Mouse (Mus musculus): ENCODE measurements around the gene Pcdh15. TPM values are rescaled to one million over a fixed set of nuclear protein-coding genes. Genes with fewer than 3 reads are reported as not detected.

Gene Pcdh15
- polyA plus RNA-seq, 1 experiment from 2014 or later: 1.3 TPM

DNA sequence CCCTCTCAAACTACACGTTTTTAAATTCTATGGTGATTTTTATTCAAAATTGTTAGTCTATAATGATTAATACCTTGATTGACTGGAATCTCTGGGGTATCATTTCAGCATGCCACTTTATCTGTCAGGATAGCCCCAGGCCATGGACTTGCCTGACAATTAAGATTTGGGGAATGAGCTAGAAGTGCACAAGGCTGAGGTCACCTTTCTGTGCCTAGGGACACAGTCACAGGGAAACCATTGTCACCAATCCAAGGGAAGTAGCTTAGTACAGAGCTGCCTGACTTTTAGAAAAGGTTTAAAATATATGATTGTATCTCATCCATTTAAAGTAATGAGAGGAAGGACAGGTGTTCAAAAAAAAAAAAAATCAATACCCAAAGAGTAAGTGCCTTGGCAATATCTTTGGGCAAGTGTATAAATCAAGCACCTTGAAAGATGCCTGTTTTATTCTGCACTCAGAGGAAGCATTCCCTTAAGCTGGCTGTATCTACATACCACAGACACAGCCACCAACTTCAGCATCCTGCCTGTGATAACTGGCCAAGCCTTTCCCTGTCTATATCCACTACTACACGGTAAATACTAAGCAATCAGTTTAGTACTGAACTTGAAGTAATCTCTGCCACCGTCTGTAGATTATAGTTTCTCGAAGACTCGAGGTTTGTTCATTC, 779.0 kb downstream of the Pcdh15 start:
- ATAC-seq (replicated peaks; ENCODE audit: low FRiP score): no peak
- 69% methylated on average over 5 of the region's 5 CpGs for WGBS

DNA sequence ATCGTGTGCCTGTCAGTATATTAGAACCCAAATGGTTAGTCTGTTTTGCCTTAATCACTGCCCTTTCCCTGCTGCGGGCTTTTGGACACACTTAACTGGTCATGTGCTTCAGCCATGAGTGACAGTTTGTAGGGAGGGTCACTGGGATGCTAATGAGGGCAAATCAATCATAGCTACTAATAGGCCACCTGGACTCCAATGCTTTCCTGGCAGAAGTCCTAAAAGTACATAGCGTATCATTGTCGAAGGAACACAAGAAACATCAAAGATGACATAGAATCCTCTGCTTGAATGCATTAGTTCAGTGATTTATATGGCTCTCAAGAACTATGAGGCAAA, 779.6 kb downstream of the Pcdh15 start:
- Histone ChIP-seq H3K27ac (ENCODE audit: low read depth, low read length) (no peak overlapping the region), H3K27me3 (replicated peaks; ENCODE audit: control insufficient read depth, insufficient read depth, low read length) (no peaks in the 10 kb centered on the region), H3K9ac (ENCODE audit: low read depth, low read length) (no peak overlapping the region), H3K36me3 (ENCODE audit: control insufficient read depth, insufficient read depth, low read length) (no peaks in the 10 kb centered on the region), H3K4me1 (replicated peaks; ENCODE audit: control insufficient read depth, insufficient read depth, low read length) (no peaks in the 10 kb centered on the region), H3K4me2 (no peak overlapping the region), H3K4me3 (ENCODE audit: low read depth, low read length) (no peak overlapping the region), H3K9me3 (ENCODE audit: control insufficient read depth, low read length) (no peaks in the 10 kb centered on the region)
- WGBS: 73% methylated on average over 4 of the region's 4 CpGs
- ATAC-seq (replicated peaks; ENCODE audit: low FRiP score) (no peak), DNase-seq (ENCODE audit: low spot score) (no peak)

More for the DNA sequence above, 779.0 kb downstream of the Pcdh15 start:
- Histone ChIP-seq H3K27me3 (replicated peaks; ENCODE audit: control insufficient read depth, insufficient read depth, low read length) (no peaks in the 10 kb centered on the region), H3K9ac (ENCODE audit: low read depth, low read length) (no peak overlapping the region), H3K9me3 (ENCODE audit: control insufficient read depth, low read length) (no peaks in the 10 kb centered on the region), H3K4me1 (replicated peaks; ENCODE audit: control insufficient read depth, insufficient read depth, low read length) (no peaks in the 10 kb centered on the region), H3K4me3 (ENCODE audit: low read depth, low read length) (no peak overlapping the region), H3K36me3 (ENCODE audit: control insufficient read depth, insufficient read depth, low read length) (no peaks in the 10 kb centered on the region), H3K27ac (ENCODE audit: low read depth, low read length) (no peak overlapping the region), H3K4me2 (no peak overlapping the region)
- no peak for DNase-seq (ENCODE audit: low spot score)

DNA sequence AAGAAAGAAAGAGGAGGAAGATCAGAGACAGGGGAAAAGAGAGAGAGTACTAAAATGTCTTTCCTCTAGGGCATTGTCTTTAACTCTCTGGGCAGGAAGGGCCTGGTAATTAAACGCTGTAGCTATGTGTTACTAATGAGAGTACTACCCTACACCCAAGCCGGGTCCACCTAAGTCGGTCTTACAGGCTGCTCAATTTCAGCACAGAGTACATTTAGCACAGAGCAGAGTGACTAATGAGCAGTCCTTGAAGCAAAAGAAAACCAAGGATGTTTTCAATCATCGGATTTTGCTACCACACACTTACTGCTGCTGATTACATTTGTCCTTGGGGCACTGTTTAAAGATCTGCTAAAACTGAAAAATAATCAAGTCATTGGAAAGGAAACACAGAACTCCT, 788.6 kb downstream of the Pcdh15 start:
- Histone ChIP-seq H3K4me3 (ENCODE audit: low read depth, low read length) (no peak overlapping the region), H3K27me3 (replicated peaks; ENCODE audit: control insufficient read depth, insufficient read depth, low read length) (no peaks in the 10 kb centered on the region), H3K4me1 (replicated peaks; ENCODE audit: control insufficient read depth, insufficient read depth, low read length) (no peaks in the 10 kb centered on the region), H3K9me3 (ENCODE audit: control insufficient read depth, low read length) (no peaks in the 10 kb centered on the region), H3K4me2 (no peak overlapping the region), H3K9ac (ENCODE audit: low read depth, low read length) (no peak overlapping the region), H3K36me3 (ENCODE audit: control insufficient read depth, insufficient read depth, low read length) (no peaks in the 10 kb centered on the region), H3K27ac (ENCODE audit: low read depth, low read length) (no peak overlapping the region)
- ATAC-seq (replicated peaks; ENCODE audit: low FRiP score) (no peak), DNase-seq (ENCODE audit: low spot score) (no peak)
- WGBS: 76% methylated on average over 4 of the region's 4 CpGs

DNA sequence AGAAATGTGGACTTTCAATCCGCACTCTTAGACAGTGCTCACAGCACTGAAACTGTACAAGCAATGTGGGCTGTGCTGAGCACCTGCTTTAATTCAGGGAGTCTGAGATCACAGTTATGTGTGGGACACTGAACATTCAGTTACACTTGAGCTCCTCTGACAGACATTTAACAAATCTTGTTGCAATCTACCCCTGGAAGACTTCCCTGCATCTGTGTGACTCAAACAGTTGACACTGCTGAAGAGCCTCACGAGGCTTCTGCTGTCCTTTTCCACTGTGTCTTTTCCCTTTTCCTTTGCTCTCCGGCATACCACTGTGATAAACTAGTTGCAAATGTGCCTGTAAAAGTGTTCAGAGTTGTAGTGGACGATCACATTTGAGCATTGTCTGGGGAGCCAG, 793.1 kb downstream of the Pcdh15 start:
- Histone ChIP-seq H3K36me3 (ENCODE audit: control insufficient read depth, insufficient read depth, low read length) (no peaks in the 10 kb centered on the region), H3K9ac (ENCODE audit: low read depth, low read length) (no peak overlapping the region), H3K4me3 (ENCODE audit: low read depth, low read length) (no peak overlapping the region), H3K4me1 (replicated peaks; ENCODE audit: control insufficient read depth, insufficient read depth, low read length) (no peaks in the 10 kb centered on the region), H3K4me2 (no peak overlapping the region), H3K9me3 (ENCODE audit: control insufficient read depth, low read length) (no peaks in the 10 kb centered on the region), H3K27ac (ENCODE audit: low read depth, low read length) (no peak overlapping the region), H3K27me3 (replicated peaks; ENCODE audit: control insufficient read depth, insufficient read depth, low read length) (no peaks in the 10 kb centered on the region)
- ATAC-seq (replicated peaks; ENCODE audit: low FRiP score) (no peak), DNase-seq (ENCODE audit: low spot score) (no peak)
- 71% methylated on average over 4 of the region's 4 CpGs for WGBS

DNA sequence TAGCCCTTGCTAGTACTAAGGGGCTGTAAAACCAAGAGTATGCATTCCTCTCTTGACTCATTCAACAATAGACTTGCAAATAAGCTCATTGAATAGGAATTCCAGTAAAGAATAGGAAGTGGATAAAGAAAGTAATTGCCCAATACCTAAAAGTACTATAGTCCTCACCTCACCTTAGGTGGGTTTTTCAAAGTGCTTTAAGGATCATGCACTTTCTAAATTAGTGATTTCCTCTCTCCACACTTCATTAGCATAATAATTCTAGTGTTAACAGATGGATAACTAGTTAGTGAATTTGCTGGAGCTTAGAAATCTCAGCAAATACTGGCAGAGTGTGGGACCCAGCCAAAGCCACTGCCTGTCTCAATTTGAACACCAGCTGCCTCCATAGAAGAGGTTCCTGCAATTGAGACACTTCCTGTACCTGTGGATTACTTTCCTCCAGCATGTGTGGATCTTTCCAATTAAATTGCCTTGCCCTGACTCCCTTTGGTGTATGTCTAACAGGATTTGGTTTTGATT, 797.0 kb downstream of the Pcdh15 start:
- ATAC-seq (replicated peaks; ENCODE audit: low FRiP score) (no peak), DNase-seq (ENCODE audit: low spot score) (no peak)
- H3K4me2 ChIP-seq: no peak overlapping the region
- H3K36me3 ChIP-seq (ENCODE audit: control insufficient read depth, insufficient read depth, low read length): no peaks in the 10 kb centered on the region
- H3K27ac ChIP-seq (ENCODE audit: low read depth, low read length): no peak overlapping the region
- no peaks in the 10 kb centered on the region for H3K9me3 ChIP-seq (ENCODE audit: control insufficient read depth, low read length)
- H3K4me1 ChIP-seq (replicated peaks; ENCODE audit: control insufficient read depth, insufficient read depth, low read length): no peaks in the 10 kb centered on the region
- H3K27me3 ChIP-seq (replicated peaks; ENCODE audit: control insufficient read depth, insufficient read depth, low read length): no peaks in the 10 kb centered on the region
- no peak overlapping the region for H3K4me3 ChIP-seq (ENCODE audit: low read depth, low read length)
- H3K9ac ChIP-seq (ENCODE audit: low read depth, low read length): no peak overlapping the region

DNA sequence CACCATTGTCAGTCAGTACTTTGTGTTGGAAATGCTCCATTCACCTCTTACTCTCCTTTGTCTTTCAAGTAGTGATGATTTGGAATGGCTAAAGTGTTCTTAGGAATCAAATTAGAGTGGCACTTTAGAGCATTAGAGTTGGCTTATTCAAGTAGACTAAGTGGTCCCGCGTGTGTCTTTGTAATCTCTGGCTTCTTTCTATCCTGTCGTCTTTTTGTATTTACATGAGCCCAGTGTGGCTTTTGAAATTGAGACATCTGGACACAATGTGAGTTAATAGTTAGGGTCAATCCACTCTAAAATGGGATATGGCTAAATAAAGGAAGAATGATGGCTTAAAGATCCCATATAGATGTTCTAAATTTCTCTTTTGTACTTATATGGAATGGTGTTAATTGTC, 800.0 kb downstream of the Pcdh15 start:
- Histone ChIP-seq H3K4me2 (no peak overlapping the region), H3K27ac (ENCODE audit: low read depth, low read length) (no peak overlapping the region), H3K9me3 (ENCODE audit: control insufficient read depth, low read length) (no peaks in the 10 kb centered on the region), H3K36me3 (ENCODE audit: control insufficient read depth, insufficient read depth, low read length) (no peaks in the 10 kb centered on the region), H3K27me3 (replicated peaks; ENCODE audit: control insufficient read depth, insufficient read depth, low read length) (no peaks in the 10 kb centered on the region), H3K4me1 (replicated peaks; ENCODE audit: control insufficient read depth, insufficient read depth, low read length) (no peaks in the 10 kb centered on the region), H3K4me3 (ENCODE audit: low read depth, low read length) (no peak overlapping the region), H3K9ac (ENCODE audit: low read depth, low read length) (no peak overlapping the region)
- 91% methylated on average over 3 of the region's 3 CpGs for WGBS
- DNase-seq (ENCODE audit: low spot score) (no peak), ATAC-seq (replicated peaks; ENCODE audit: low FRiP score) (no peak)

DNA sequence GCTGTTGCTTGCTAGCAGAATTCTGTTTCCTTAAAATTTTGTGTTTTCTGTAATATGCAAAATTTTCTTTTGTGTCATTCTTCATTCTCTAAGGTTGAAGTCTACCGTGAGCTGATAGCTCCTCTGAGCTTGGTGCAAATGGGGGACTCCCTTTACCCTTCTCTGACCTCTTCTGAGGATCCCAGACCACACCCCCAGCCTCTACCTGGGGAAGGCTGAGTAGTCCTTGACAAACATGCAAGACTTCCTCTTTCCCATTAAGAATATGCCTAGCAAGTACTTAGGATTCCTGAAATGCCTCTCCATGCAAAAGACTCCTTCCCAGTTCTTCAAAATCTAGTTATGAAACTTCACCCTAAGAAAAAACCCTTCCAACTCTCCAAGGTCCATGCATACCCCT, 808.5 kb downstream of the Pcdh15 start:
- no peaks in the 10 kb centered on the region for H3K36me3 ChIP-seq (ENCODE audit: control insufficient read depth, insufficient read depth, low read length)
- H3K27ac ChIP-seq (ENCODE audit: low read depth, low read length): no peak overlapping the region
- ATAC-seq (replicated peaks; ENCODE audit: low FRiP score) (no peak), DNase-seq (ENCODE audit: low spot score) (no peak)
- H3K9me3 ChIP-seq (ENCODE audit: control insufficient read depth, low read length): no peaks in the 10 kb centered on the region
- WGBS: 61% methylated on average over 1 of the region's 1 CpGs
- H3K27me3 ChIP-seq (replicated peaks; ENCODE audit: control insufficient read depth, insufficient read depth, low read length): no peaks in the 10 kb centered on the region
- no peaks in the 10 kb centered on the region for H3K4me1 ChIP-seq (replicated peaks; ENCODE audit: control insufficient read depth, insufficient read depth, low read length)
- no peak overlapping the region for H3K4me2 ChIP-seq
- H3K9ac ChIP-seq (ENCODE audit: low read depth, low read length): no peak overlapping the region
- no peak overlapping the region for H3K4me3 ChIP-seq (ENCODE audit: low read depth, low read length)

DNA sequence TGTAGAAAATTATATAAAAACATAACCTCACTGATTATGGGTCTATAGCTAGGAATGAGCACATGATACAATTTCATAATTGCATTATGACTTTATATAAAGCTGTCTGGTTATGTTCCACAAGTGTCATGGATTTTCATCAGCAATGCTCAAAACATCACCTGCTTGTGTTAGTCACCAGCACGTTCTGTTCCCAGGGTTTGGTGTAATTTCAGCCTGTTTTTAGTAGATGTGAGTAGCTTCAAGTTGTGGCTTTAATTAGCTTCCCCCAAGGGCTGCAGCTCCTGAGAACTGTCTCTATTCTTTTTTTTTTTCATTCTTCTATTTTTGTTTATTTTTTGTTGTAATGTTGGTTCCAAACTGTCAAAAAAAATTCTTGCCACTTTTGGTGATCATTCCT, 809.4 kb downstream of the Pcdh15 start:
- Histone ChIP-seq H3K27ac (ENCODE audit: low read depth, low read length) (no peak overlapping the region), H3K9me3 (ENCODE audit: control insufficient read depth, low read length) (no peaks in the 10 kb centered on the region), H3K9ac (ENCODE audit: low read depth, low read length) (no peak overlapping the region), H3K4me2 (no peak overlapping the region), H3K4me3 (ENCODE audit: low read depth, low read length) (no peak overlapping the region), H3K36me3 (ENCODE audit: control insufficient read depth, insufficient read depth, low read length) (no peaks in the 10 kb centered on the region), H3K4me1 (replicated peaks; ENCODE audit: control insufficient read depth, insufficient read depth, low read length) (no peaks in the 10 kb centered on the region), H3K27me3 (replicated peaks; ENCODE audit: control insufficient read depth, insufficient read depth, low read length) (no peaks in the 10 kb centered on the region)
- WGBS: 44% methylated on average over 1 of the region's 1 CpGs
- no peak for DNase-seq (ENCODE audit: low spot score)
- ATAC-seq (replicated peaks; ENCODE audit: low FRiP score): no peak

DNA sequence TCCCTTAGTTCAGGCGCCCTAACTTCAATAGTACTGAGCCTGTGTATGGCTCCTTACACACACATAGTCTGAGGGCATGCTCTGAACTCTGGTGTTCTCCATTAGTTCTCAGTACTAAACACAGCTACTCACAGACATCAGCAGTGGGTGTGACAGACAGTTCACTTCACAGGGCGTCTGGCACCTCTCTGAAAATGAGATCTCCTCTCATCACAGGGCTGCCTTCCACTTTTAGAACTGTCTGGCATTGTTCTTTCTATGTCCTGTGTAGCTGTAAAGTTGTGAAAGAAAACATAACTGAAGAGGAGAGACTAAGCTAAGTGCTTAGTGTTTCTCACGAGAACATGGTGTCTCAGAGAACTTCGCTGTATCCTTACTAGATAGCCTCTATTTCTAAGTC, 816.0 kb downstream of the Pcdh15 start:
- H3K4me2 ChIP-seq: no peak overlapping the region

More for the DNA sequence above, 816.0 kb downstream of the Pcdh15 start:
- H3K4me3 ChIP-seq (ENCODE audit: low read depth, low read length): no peak overlapping the region
- no peaks in the 10 kb centered on the region for H3K27me3 ChIP-seq (replicated peaks; ENCODE audit: control insufficient read depth, insufficient read depth, low read length)
- no peaks in the 10 kb centered on the region for H3K4me1 ChIP-seq (replicated peaks; ENCODE audit: control insufficient read depth, insufficient read depth, low read length)
- no peaks in the 10 kb centered on the region for H3K36me3 ChIP-seq (ENCODE audit: control insufficient read depth, insufficient read depth, low read length)
- DNase-seq (ENCODE audit: low spot score) (no peak), ATAC-seq (replicated peaks; ENCODE audit: low FRiP score) (no peak)
- H3K9ac ChIP-seq (ENCODE audit: low read depth, low read length): no peak overlapping the region
- WGBS: 78% methylated on average over 4 of the region's 4 CpGs
- H3K27ac ChIP-seq (ENCODE audit: low read depth, low read length): no peak overlapping the region
- H3K9me3 ChIP-seq (ENCODE audit: control insufficient read depth, low read length): no peaks in the 10 kb centered on the region

Measured in liver, embryonic 11.5 days (tissue).